Mouse (Mus musculus) C2C12 (cell line): ENCODE results near the gene Lonp2. TPM values are rescaled to one million over a fixed set of nuclear protein-coding genes. Genes with fewer than 3 reads are reported as not detected.

Experiments used
- H3K27me3 ChIP-seq: one replicate; pipeline ENCODE4 v1.6.1; 2011; ENCODE audit not compliant: control insufficient read depth, insufficient read depth, insufficient read length
- H3K36me3 ChIP-seq: one replicate; pipeline ENCODE4 v1.6.1; 2011; ENCODE audit not compliant: control insufficient read depth, insufficient read depth
- H3K4me3 ChIP-seq: one replicate; pipeline ENCODE4 v1.5.1; 2011; ENCODE audit warnings: mild to moderate bottlenecking, control low read depth; ENCODE audit not compliant: poor library complexity, insufficient read depth, severe bottlenecking
- H3K79me2 ChIP-seq: one replicate; pipeline ENCODE4 v1.6.1; 2011; ENCODE audit not compliant: control insufficient read depth, insufficient read depth
- H3K79me3 ChIP-seq: one replicate; pipeline ENCODE4 v1.6.1; 2011; ENCODE audit warnings: low read depth, control low read depth
- H3ac ChIP-seq: one replicate; pipeline ENCODE3; 2011; ENCODE audit warnings: low read depth; ENCODE audit not compliant: control insufficient read depth, insufficient read length
- CEBPB ChIP-seq: IDR thresholded peaks from one replicate; pipeline ENCODE4 v1.6.1; 2011; ENCODE audit warnings: low read depth, mild to moderate bottlenecking, control low read depth, moderate library complexity
- CTCF ChIP-seq: IDR thresholded peaks from one replicate; pipeline ENCODE4 v1.5.1; 2011; ENCODE audit not compliant: control insufficient read depth, insufficient read depth, insufficient read length
- FOSL1 ChIP-seq: IDR thresholded peaks from one replicate; pipeline ENCODE4 v1.8.0; 2011; ENCODE audit warnings: mild to moderate bottlenecking, low read length; ENCODE audit not compliant: poor library complexity, insufficient read depth, severe bottlenecking
- MAX ChIP-seq: IDR thresholded peaks from one replicate; pipeline ENCODE4 v1.6.1; 2011; ENCODE audit warnings: mild to moderate bottlenecking, control low read depth
- MYOD1 ChIP-seq: IDR thresholded peaks from one replicate; pipeline ENCODE4 v1.6.1; 2011; ENCODE audit warnings: low read depth; ENCODE audit not compliant: control insufficient read depth, insufficient read length
- MYOG ChIP-seq: IDR thresholded peaks from one replicate; pipeline ENCODE4 v1.6.1; 2011; ENCODE audit not compliant: control insufficient read depth, insufficient read length; ENCODE audit errors: extremely low read depth
- USF1 ChIP-seq: IDR thresholded peaks from one replicate; pipeline ENCODE4 v1.6.1; 2011; ENCODE audit warnings: low read depth, mild to moderate bottlenecking, control low read depth, moderate library complexity
- polyA plus RNA-seq: library from polyadenylated mRNA; unstranded; fragments of >200 nt; fragmentation: generic; extraction: Trizol; gene quantifications from one replicate; pipeline ENCODE4 v1.2.1, GENCODE M21; 2012; ENCODE audit warnings: missing spikeins

Gene Lonp2
- polyA plus RNA-seq, 1 experiment: 14.4 TPM

- H3K4me3 ChIP-seq: no peak overlapping the region
- no peak for TF ChIP-seq MAX
- TF ChIP-seq CEBPB: no peak
- TF ChIP-seq MYOG: no peak
- no peak for TF ChIP-seq USF1
- TF ChIP-seq FOSL1: no peak
- TF ChIP-seq CTCF: no peak
- no peak for TF ChIP-seq MYOD1
- no peaks in the 10 kb centered on the region for H3K79me3 ChIP-seq
- no peaks in the 10 kb centered on the region for H3K27me3 ChIP-seq
- H3K79me2 ChIP-seq: no peaks in the 10 kb centered on the region
- no peak overlapping the region for H3ac ChIP-seq
- no peaks in the 10 kb centered on the region for H3K36me3 ChIP-seq
These were observed 62.8 kb downstream of the Lonp2 start for GRCm38 (mm10) chr8:86686629-86687028.

- TF ChIP-seq USF1: peak; percentile 7
- no peak for TF ChIP-seq MYOG
- TF ChIP-seq MYOD1: peak; percentile 97
These were observed 68.3 kb downstream of the Lonp2 start for GRCm38 (mm10) chr8:86692107-86692506.

GRCm38 (mm10) chr8:86694011-86694410, 70.2 kb downstream of the Lonp2 start:
- Histone ChIP-seq H3ac (no peak overlapping the region), H3K36me3 (no peaks in the 10 kb centered on the region), H3K4me3 (no peak overlapping the region), H3K27me3 (no peaks in the 10 kb centered on the region), H3K79me2 (no peaks in the 10 kb centered on the region), H3K79me3 (no peaks in the 10 kb centered on the region)
- TF ChIP-seq USF1: no peak
- TF ChIP-seq MYOG: no peak
- no peak for TF ChIP-seq FOSL1
- TF ChIP-seq CTCF: no peak
- no peak for TF ChIP-seq MYOD1
- TF ChIP-seq CEBPB: no peak
- no peak for TF ChIP-seq MAX

More at GRCm38 (mm10) chr8:86692107-86692506, 68.3 kb downstream of the Lonp2 start:
- Histone ChIP-seq H3K27me3 (no peaks in the 10 kb centered on the region), H3K36me3 (no peaks in the 10 kb centered on the region), H3K79me2 (no peaks in the 10 kb centered on the region), H3K4me3 (no peak overlapping the region), H3ac (no peak overlapping the region), H3K79me3 (no peaks in the 10 kb centered on the region)

GRCm38 (mm10) chr8:86695703-86696102, 71.9 kb downstream of the Lonp2 start:
- no peaks in the 10 kb centered on the region for H3K36me3 ChIP-seq
- TF ChIP-seq MAX: no peak
- TF ChIP-seq MYOG: no peak
- TF ChIP-seq MYOD1: no peak
- TF ChIP-seq FOSL1: no peak
- no peak for TF ChIP-seq CEBPB
- no peak for TF ChIP-seq CTCF
- no peak for TF ChIP-seq USF1
- no peak overlapping the region for H3K4me3 ChIP-seq
- H3K79me2 ChIP-seq: no peaks in the 10 kb centered on the region
- no peak overlapping the region for H3ac ChIP-seq
- H3K27me3 ChIP-seq: no peaks in the 10 kb centered on the region
- no peaks in the 10 kb centered on the region for H3K79me3 ChIP-seq

DNA sequence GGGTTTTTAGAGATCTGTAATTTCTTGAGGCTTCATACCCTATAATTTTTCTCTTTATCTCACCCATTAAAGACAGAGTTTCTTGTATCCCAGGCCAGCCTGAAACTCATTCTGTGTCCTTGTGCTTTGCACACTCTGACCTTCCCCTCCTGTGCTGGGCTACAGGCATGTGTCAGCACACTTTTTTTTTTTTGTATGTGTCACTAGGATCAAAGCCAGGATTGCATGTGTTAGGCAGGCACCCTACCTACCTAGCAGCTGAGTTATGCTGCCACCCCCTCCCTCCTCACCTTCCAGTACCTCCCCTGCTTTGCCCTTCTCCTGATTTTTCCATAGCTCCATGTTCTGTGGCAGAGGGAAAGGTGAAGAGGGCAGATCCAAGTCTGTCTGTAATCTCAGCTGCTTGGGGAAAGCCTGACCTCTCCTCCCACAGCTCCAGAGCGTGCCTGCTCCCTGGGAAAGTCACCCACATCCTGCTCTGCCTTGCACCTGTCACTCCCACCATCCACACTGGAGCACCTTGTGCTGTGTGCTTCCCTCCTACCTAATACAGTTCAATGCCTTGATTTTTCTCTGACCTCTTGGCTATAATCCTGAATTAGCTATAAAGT, 75.1 kb downstream of the Lonp2 start:
- Histone ChIP-seq H3K4me3 (no peak overlapping the region), H3ac (no peak overlapping the region), H3K36me3 (no peaks in the 10 kb centered on the region), H3K27me3 (no peaks in the 10 kb centered on the region), H3K79me3 (no peaks in the 10 kb centered on the region), H3K79me2 (no peaks in the 10 kb centered on the region)
- no peak for TF ChIP-seq CTCF
- TF ChIP-seq CEBPB: no peak
- no peak for TF ChIP-seq MYOD1
- no peak for TF ChIP-seq MYOG
- no peak for TF ChIP-seq FOSL1
- no peak for TF ChIP-seq USF1
- no peak for TF ChIP-seq MAX

DNA sequence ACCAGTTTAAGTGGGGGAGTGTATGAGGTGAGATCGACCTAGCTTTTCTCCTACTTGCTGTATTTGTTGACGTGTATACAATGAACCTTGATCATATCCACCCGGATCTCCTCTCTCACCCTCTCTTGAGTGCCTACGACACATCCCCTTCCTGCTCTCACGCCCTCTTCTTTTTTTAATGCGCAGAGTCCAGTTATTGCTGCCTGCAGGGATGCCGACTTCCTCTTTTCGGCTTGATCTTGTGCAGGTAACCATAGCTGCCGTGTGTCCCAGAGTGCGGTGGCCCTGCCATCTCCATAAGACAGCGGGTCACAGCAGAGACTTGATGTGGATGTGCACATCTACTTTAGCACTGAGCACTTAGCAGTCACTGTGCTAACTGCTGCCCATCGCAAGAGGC, 75.6 kb downstream of the Lonp2 start:
- no peaks in the 10 kb centered on the region for H3K27me3 ChIP-seq
- H3K36me3 ChIP-seq: no peaks in the 10 kb centered on the region
- H3K4me3 ChIP-seq: no peak overlapping the region
- no peak overlapping the region for H3ac ChIP-seq
- H3K79me3 ChIP-seq: no peaks in the 10 kb centered on the region
- no peaks in the 10 kb centered on the region for H3K79me2 ChIP-seq
- TF ChIP-seq MAX (no peak), CEBPB (no peak), USF1 (no peak), CTCF (no peak), MYOG (no peak), FOSL1 (no peak), MYOD1 (no peak)
